Mouse (Mus musculus) lung, postnatal 25 days (tissue): ENCODE results near the gene Nfic.

Source experiments
- DNase-seq: peaks from one replicate; pipeline ENCODE4 v3.0.0; 2022; ENCODE audit warnings: low spot score

Nfic gene

GRCm38 (mm10) chr10:81383802-81384604 lies 71.4 kb downstream of the Nfic start, which contains the start of the genes Dohh and Gm48551:
Gene Dohh, plus strand, starts transcription at chr10:81384428.
Gene Gm48551, plus strand, starts transcription at chr10:81384466.
- DNase-seq: peak; percentile 99

GRCm38 (mm10) chr10:81382039-81382438 lies 73.4 kb downstream of the Nfic start:
- DNase-seq: peak; percentile 64

- no peak for DNase-seq
Observed at GRCm38 (mm10) chr10:81379809-81380378, 75.5 kb downstream of the Nfic start.

- no peak for DNase-seq
Observed at GRCm38 (mm10) chr10:81379183-81379553, 76.3 kb downstream of the Nfic start.

DNA sequence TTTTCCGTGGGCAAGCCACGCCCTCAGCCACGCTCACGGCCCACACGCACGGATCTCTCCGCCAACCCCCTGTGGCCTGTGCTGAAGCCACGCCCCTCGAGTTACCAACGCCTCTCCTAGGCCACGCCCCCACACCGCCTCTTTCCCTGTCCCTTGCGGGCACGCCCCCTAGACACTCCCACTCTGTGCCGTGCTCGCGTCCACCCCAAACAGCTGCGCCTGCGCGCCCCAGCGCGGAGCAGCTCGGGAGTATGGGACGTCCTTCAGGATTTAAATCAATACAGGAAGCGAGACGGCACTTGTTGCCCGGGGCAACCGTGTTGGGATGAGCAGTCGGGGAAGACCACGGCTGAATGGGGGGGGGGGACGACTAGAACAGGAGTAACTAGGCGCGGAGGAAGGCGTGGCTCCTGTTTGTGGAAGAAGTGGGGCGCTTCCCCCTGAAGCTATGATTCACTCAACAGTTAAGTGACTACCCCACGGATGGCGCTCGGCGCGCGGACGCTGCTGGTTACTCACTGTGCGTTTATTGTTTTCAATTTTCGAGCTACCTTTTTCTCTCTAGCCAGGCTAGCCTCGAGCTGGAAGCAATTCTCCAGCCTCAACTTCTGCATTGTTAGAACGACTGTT lies 76.8 kb downstream of the Nfic start:
- peak; percentile 100 for DNase-seq

DNA sequence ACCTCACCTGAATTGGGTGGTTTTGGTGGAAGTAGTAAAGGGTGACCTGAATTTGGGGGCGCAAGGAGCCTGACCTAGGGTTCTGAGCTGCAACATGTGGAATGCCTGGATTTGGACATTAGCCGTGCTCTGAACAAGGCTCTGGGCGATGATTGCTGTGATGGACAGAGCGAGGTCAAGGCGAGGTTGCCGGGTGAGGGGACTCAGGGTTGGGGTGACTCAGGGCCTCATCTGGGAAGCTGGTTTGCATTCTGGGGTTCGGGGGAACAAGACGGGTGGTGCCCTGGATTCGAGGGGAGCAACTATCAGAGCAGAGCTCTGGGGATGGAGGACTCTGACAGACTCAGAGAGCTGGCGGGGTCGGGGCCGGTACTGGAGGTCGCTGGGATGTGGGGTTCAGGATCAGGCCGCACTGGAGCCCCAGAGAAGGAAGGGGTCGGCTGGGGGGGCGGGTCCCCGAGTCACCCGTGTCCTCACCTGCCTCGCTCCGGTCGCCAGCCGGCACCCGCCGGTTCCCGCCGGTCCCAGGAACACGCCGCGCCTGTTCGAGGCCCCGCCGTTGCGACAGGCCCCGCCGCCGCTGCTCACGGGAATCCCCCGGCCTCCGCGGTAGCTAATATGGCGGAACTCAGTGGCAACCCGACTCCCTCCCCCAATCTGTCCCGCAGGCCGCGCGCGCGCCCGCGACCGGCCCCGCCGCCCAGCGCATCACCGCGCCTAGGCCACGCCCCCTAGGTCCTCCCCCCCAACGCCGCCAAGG lies 77.5 kb downstream of the Nfic start, which contains the start of gene Fzr1:
Gene Fzr1, minus strand, starts transcription at position 724 of the 760 bp plus-strand sequence.
- no peak for DNase-seq

DNA sequence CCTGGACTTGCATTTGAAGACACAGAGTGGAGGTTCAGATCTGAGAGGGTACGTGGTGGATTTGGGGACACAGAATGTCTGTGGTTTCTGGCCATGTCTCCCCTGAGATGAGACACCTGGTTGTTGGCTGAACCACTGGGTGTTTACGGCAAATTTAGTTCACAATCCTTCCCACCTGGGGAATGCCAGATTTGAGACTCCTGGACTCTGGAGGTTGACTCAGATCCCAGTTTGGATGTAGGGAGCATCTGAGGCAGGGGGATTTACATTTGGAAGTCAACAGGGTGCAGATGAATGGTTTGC lies 78.1 kb downstream of the Nfic start:
- DNase-seq: no peak

DNA sequence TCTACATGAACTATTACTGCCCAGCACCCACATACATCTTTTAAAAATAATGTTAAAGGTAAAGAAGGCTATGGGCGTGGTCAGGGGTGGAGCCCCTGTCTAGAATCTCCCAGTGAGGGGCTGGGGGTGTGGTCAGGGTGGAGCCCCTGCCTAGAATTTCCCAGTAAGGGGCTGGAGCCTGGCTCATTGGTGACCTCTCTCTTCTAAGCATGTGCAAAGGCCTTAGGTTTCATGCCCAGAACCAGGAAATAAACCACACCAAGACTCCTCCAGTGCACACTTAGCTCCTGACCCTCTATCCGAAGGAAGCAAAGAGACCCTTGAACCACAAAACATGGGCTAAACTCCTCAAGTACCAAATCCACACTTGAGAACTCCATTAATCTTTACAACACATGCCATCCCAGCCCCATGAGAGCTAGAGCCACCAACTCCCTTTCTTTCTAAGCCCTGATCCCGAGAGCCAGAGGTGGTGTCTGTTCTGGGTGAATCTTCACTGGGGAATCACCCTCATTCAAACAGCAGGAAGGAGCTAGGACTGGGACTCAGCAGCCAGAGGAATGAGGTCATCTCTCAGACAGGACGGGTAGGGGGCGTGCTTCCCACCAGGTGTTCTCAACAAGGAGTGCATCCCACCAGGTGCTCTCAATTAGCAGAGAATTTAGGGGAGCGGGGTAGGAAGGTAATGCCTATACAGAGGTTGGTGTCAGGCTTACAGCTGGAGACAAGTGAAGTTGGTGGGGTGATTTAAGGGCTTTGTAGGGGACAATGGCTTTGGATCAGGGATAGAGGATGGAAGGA lies 78.7 kb downstream of the Nfic start:
- no peak for DNase-seq

DNA sequence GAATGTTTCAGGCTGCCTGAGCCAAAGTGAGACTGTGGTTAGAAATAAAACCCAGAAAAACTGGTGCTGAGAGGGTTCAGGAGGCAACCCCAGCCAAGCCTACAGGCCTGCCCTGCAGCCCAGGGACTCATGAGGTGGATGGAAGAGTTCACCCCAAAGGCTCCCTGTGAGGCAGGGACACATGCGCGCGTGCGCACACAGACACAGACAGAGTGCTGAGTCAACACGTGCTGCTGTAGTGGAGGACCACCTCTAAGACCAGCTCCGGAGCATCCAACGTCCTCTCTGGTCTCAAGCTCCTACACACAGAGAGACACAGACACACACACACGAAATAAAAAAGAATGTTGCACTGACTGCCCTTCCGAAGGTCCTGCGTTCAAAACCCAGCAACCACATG lies 80.1 kb downstream of the Nfic start:
- no peak for DNase-seq

- no peak for DNase-seq
Observed at GRCm38 (mm10) chr10:81367207-81367495, 88.3 kb downstream of the Nfic start.

- DNase-seq: no peak
Observed at GRCm38 (mm10) chr10:81366477-81367206, 88.8 kb downstream of the Nfic start.

- DNase-seq: no peak
Observed at GRCm38 (mm10) chr10:81365672-81366476, 89.6 kb downstream of the Nfic start, which contains the start of gene 4930404N11Rik. Gene 4930404N11Rik, minus strand, starts transcription at chr10:81365816.

DNA sequence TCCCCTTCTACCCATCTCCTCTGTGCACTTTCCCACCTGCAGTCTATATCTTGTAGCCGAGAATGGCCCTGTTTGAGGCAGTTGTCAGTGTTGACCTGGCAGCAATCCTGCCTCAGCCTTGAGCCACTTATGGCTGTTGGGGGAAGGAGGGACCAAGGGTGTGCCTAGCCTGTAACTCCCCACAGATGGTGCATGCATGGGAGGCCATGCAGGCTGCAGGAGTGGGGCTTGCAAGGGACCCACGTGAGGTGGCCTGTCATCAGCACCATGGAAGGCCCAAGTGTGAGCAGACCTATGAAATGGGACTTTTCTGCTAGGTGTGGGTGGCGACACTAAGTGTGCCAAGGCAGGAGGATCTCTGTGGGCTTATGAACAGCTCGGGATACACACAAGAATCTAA lies 90.4 kb downstream of the Nfic start:
- no peak for DNase-seq

DNA sequence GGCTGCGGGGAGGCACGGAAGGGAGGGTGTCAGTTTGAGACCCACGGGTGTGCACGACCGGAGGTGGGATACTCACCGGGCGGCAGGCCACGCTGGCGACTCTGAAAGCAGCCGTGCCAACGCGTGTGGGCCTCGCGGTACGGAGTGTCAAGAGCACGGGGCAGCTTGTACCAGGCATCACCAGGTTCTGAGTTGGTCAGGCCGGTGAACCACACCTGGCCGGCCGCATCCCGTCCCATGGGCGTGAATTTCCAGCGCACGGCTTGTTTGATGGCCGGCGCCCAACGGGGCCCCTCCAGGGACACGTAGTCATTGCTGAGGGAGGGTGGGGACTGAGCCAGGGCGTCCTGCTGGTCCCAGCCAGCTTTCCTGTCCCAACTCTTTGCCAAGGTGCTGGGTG lies 90.8 kb downstream of the Nfic start:
- no peak for DNase-seq

GRCm38 (mm10) chr10:81363436-81364346 lies 91.7 kb downstream of the Nfic start:
- DNase-seq: no peak

DNA sequence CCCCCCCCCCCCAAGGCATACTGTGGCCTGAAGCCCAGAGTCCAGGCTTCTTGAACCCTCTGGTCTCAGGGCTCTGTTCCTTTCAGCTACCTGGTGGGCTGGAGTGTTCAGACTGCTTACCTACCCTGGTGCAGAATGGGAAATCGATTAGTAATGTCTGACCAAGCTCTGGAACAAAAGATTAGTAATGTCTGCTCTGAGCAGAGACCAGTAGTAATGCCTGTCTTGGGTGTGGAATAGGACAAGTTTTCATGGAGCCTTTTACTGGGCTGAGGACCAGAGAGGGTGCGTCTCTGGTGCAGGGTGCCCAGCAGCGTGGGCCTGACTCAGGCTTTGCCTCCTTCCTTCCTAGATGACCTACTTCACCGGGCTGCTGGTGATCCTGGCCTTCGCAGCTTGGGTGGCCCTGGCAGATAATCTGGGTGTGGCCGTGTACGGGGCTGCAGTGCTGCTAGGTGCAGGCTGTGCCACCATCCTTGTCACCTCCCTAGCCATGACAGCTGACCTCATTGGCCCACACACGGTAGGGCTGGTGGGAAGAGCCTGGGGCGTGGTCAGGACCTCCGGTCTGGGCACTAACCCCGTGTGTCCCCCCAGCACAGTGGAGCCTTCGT lies 93.0 kb downstream of the Nfic start:
- no peak for DNase-seq

DNA sequence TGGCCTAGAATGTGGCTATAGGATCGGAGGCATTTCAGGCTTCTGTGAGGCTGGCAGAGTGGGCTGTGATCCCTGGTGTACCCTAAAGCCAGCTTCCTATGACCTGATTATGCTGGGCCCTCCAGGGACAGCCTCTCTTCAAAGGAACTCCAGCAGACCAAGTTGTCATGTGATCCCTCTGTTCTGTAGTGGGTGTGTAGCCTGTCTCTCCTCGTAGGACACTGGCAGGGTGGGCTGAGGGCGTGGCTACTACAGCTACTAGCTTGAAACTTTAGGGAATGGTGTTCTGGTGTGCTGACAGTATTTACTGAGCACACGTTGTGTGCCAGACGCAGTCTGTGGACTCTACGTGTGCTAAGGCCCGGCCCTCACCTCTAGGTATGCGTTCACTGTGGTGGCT lies 94.7 kb downstream of the Nfic start:
- DNase-seq: no peak

DNA sequence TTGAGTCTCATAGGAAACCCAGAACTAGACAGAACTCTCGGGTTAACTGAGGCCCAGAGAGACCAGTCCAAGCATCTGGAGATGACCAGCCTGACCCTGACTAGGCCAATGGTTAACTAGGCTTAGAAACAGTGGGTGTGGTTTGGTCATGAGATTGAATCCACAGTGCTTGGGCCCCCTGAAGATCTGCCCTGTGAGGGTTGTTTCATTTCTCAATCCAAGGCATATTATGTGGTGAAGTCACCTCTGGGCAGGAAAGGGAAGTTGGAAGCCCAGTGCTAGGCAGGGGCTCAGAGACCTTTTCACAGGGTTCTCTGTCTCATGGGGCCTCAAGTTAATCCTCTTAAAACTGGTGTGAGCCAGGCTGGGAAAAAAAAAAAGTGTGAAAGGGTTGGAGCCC lies 96.6 kb downstream of the Nfic start:
- DNase-seq: no peak

DNA sequence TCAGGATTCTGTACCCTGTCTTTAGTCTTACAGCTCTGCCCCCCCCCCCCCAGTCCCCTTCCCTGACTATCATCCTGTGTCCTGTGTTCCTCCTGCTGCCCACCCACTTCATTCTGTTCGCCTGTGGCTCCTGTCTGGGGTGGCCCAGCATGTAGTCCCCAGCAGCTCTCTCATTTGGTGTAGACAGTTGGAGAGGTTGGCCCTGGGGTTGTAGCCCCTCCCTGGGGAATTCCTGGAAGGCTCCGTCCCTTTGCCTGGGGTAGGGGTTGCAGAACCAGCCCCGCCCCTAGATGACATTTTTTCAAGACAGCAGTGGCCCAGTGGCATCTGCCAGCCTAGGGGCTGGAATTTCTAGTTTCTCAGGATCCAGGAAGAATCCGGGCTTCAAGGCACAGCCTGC lies 97.2 kb downstream of the Nfic start:
- no peak for DNase-seq
